Mouse (Mus musculus) liver, embryonic 14.5 days (tissue): Measurements from ENCODE around the gene Cdc37l1. TPM values are rescaled to one million over a fixed set of nuclear protein-coding genes. Genes with fewer than 3 reads are reported as not detected.

ENCODE experiments used
- ATAC-seq: fragments of 200-750 bp; cut with Nextera tagmentation; 2 replicates; pipeline ENCODE4 v1.8.0; 2017; ENCODE audit warnings: moderate number of reproducible peaks, mild to moderate bottlenecking, moderate library complexity; ENCODE audit not compliant: insufficient read depth
- DNase-seq, 3 experiments: peaks; one replicate each; pipeline ENCODE4 v3.0.0-alpha.2; 2012 to 2013; ENCODE audit warnings: low read depth in 3 of 3, low spot score in 3 of 3
- H3K27ac ChIP-seq: fragments of 300-500 bp; sonication (generic); 2 replicates; pipeline ENCODE4 v1.5.1; 2014; ENCODE audit warnings: moderate library complexity, mild to moderate bottlenecking, control low read depth, inconsistent platforms
- H3K27me3 ChIP-seq: fragments of 300-500 bp; sonication (generic); 2 replicates; pipeline ENCODE4 v1.6.1; 2014; ENCODE audit warnings: mild to moderate bottlenecking, low read length, moderate library complexity; ENCODE audit not compliant: control insufficient read depth, insufficient read depth
- H3K36me3 ChIP-seq: fragments of 300-500 bp; sonication (generic); replicated peaks from 2 replicates; pipeline ENCODE4 v1.6.1; 2014; ENCODE audit warnings: low read depth; ENCODE audit not compliant: control insufficient read depth, insufficient read depth
- H3K4me1 ChIP-seq, 2 experiments: fragments of 200-500 bp in 1 of 2; fragments of 300-500 bp in 1 of 2; sonication (generic) in 1 of 2; replicated peaks; 2 replicates each; pipeline ENCODE4 v1.6.1; 2012 to 2014; ENCODE audit warnings: antibody characterized with exemption in 1 of 2, inconsistent platforms in 1 of 2, low read length in 1 of 2; ENCODE audit not compliant: control insufficient read depth in 2 of 2, insufficient read depth in 2 of 2
- H3K4me2 ChIP-seq: fragments of 300-500 bp; sonication (generic); 2 replicates; pipeline ENCODE4 v1.6.1; 2014; ENCODE audit warnings: low read depth, mild to moderate bottlenecking, control low read depth, moderate library complexity
- H3K4me3 ChIP-seq, 2 experiments: fragments of 200-500 bp in 1 of 2; fragments of 300-500 bp in 1 of 2; sonication (generic) in 1 of 2; 2 replicates each; pipeline ENCODE4 v1.5.1; 2012 to 2014; ENCODE audit warnings: low read depth in 2 of 2, low read length in 2 of 2, mild to moderate bottlenecking in 2 of 2, control low read depth in 1 of 2, inconsistent platforms in 1 of 2, moderate library complexity in 1 of 2; ENCODE audit not compliant: insufficient read depth in 1 of 2
- H3K9ac ChIP-seq: fragments of 300-500 bp; sonication (generic); replicated peaks from 2 replicates; pipeline ENCODE4 v1.6.1; 2014; ENCODE audit warnings: mild to moderate bottlenecking, control low read depth, moderate library complexity
- H3K9me3 ChIP-seq: fragments of 300-500 bp; sonication (generic); 2 replicates; pipeline ENCODE4 v1.6.1; 2016; ENCODE audit warnings: low read length, mixed read lengths; ENCODE audit not compliant: control insufficient read depth
- CTCF ChIP-seq: IDR thresholded peaks from 2 replicates; pipeline ENCODE4 v1.5.1; 2016; ENCODE audit warnings: antibody characterized with exemption, low read depth, control low read depth
- EP300 ChIP-seq: IDR thresholded peaks from 2 replicates; pipeline ENCODE4 v1.6.1; 2016; ENCODE audit warnings: antibody characterized with exemption, low read depth
- WGBS: fragments of 180-500 bp; shearing (Covaris S2); extraction: QIAGEN DNeasy Blood & Tissue Kit; methylation state at CpG from one replicate; pipeline ENCODE4 v1.1.7; 2014; ENCODE audit not compliant: insufficient replicate concordance; 5-methylcytosine and 5-hydroxymethylcytosine counted together
- polyA plus RNA-seq, 2 experiments: library from polyadenylated mRNA; depleted of rRNA in 1 of 2; stranded (reverse) in 1 of 2; unstranded in 1 of 2; fragments of >200 nt; fragmentation: Nextera tagmentation in 1 of 2; extraction: Ambion mirVana in 1 of 2; gene quantifications; 2 replicates each; pipeline versions ENCODE4 v1.2.1 to v1.2.3; 2012 to 2014

The Cdc37l1 gene
- polyA plus RNA-seq, 2 experiments: 8.3 to 8.7 TPM

DNA sequence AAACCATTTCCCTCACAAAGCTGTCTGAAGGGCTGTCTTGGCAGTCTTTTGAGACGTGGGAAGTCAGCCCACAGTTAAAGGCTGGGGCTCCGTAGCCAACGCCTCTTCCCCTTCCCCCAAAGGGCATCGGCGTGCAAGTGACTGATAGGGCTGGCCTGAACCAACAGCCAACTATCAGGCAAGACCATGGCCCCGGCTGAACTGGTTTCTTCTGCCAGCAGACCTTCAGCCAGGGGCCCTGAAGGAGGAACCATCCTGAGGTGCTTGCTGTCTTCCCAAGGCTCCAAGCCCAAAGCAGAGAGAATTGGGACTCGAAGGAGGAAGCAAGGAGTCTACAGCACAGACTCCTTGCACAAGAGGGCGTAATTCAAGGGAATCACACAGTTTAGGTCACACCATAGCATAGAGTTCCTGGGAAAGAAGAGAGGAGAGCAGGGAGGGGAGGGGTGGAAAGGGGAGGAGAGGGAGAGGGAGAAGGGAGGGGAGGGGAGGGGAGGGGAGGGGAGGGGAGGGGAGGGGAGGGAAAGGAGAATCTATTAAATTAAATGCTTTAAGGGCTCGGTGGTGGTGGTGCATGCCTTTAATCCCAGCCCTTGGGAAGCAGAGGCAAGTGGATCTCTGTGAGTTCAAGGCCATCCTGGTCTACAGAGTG lies 74.4 kb downstream of the Cdc37l1 start:
- 5% methylated on average over 9 of the region's 9 CpGs for WGBS
- peak overlapping the region; percentile 85 for H3K9ac ChIP-seq
- no peaks in the 10 kb centered on the region; the same call in 1 of the 2 replicates for H3K36me3 ChIP-seq
- peaks cover 35 to 43% of the 10 kb centered on the region in 2 experiments for H3K4me1 ChIP-seq
- H3K27me3 ChIP-seq: no peaks in the 10 kb centered on the region
- H3K9me3 ChIP-seq: no peaks in the 10 kb centered on the region
- peak; percentile 92 to 93 (median 93) for DNase-seq
- H3K4me3 ChIP-seq: peak overlapping the region; percentile 51 to 53
- peak; percentile 91 for ATAC-seq
- TF ChIP-seq CTCF: 0 out of 2 replicates have a peak, but pooled peaks have one; percentile 4
- peak; percentile 99 for TF ChIP-seq EP300
- peak overlapping the region; percentile 96 for H3K27ac ChIP-seq
- peak overlapping the region; percentile 78 for H3K4me2 ChIP-seq

DNA sequence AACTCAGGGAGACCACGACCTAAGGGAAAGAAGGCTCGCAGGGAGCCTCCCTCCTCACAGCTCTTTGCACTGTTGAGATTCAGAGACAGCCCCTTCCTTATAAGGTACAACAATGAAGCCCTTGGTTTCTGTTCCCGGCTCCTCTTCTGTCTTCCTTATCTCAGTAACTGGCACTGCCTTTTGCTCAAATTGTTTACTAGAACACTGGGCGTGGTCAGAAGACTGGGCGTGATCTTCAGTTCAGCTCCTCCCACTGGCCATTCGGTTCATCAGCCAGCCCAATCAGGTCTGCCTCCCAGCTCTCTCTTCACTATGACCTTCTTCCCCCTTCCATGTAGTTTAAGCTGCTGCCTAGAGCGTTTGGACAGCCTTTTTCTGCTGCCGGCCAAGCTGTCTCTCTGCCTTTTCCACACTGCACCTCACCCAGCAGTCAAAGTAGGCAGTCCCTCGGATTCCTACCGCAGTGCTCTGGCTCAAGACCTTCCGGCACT lies 76.9 kb downstream of the Cdc37l1 start:
- Histone ChIP-seq H3K9me3 (no peaks in the 10 kb centered on the region), H3K4me3 (peak overlapping the region; percentile 79 to 93), H3K27ac (peak overlapping the region; percentile 96), H3K9ac (peak overlapping the region; percentile 93), H3K4me2 (peak overlapping the region; percentile 84), H3K4me1 (peaks cover 36 to 46% of the 10 kb centered on the region in 2 experiments), H3K36me3 (no peaks in the 10 kb centered on the region; the same call in 1 of the 2 replicates), H3K27me3 (no peaks in the 10 kb centered on the region)
- WGBS: 4% methylated on average over 11 of the region's 11 CpGs
- ATAC-seq: peak; percentile 69
- peak; percentile 87 to 96 (median 88) for DNase-seq
- no peak for TF ChIP-seq CTCF
- TF ChIP-seq EP300: peak; percentile 58

DNA sequence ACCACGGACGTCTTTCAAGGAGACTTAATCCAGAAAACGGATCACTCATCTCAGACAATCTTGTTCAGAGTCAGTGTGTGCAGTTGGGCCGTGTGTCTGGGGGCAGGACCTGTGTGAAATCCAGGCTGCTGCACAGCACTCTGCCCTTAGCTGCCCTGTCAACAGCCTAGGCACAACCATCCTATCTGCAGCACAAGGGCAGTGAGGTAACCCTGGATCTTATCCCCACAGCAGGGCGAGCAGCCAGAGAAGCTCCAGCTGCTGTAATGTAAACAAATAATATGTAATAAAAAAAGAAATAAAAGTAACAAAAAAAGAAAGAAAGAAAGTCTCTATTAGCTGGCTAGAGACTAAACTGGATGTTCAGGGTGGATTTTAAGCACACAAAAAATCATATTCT lies 79.0 kb downstream of the Cdc37l1 start:
- peak overlapping the region; percentile 84 for H3K4me2 ChIP-seq
- no peaks in the 10 kb centered on the region for H3K27me3 ChIP-seq
- H3K27ac ChIP-seq: peak overlapping the region; percentile 48
- H3K4me3 ChIP-seq: peak overlapping the region; percentile 23 to 79
- H3K9me3 ChIP-seq: no peaks in the 10 kb centered on the region
- H3K36me3 ChIP-seq: peaks cover 13% of the 10 kb centered on the region; the same call in 1 of the 2 replicates
- DNase-seq (no peak), ATAC-seq (no peak)
- peaks cover 29 to 36% of the 10 kb centered on the region in 2 experiments for H3K4me1 ChIP-seq
- TF ChIP-seq CTCF: no peak
- TF ChIP-seq EP300: no peak
- WGBS: 65% methylated on average over 5 of the region's 5 CpGs
- peak overlapping the region; percentile 93 for H3K9ac ChIP-seq

DNA sequence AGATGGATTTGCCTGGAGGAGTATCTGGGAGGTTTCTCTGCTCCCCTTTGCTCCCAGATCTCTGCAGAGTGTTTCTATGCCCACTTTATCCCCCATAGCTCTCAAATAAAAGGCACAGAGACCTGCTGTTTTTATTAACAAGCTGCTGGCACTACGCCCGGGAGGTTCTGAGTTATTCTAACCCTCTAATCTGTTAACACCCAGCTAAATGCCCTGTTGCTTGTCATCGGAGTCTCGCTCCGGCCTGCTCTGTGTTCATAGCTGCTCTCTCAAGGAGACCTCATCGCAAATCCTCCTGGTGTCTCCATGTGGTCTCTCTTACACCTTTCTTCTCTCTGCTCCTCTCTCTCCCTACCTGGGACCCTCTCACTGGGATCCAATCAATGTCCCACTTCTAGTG lies 84.7 kb downstream of the Cdc37l1 start:
- peaks cover 14% of the 10 kb centered on the region; the same call in 1 of the 2 replicates for H3K36me3 ChIP-seq
- WGBS: 85% methylated on average over 6 of the region's 6 CpGs
- H3K9me3 ChIP-seq: no peaks in the 10 kb centered on the region
- peaks cover 0 to under 1% of the 10 kb centered on the region in 2 experiments; a peak in 2 of 4 replicates for H3K4me1 ChIP-seq
- H3K4me2 ChIP-seq: no peak overlapping the region
- TF ChIP-seq EP300 (no peak), CTCF (no peak)
- no peaks in the 10 kb centered on the region for H3K27me3 ChIP-seq
- no peak overlapping the region for H3K9ac ChIP-seq
- H3K4me3 ChIP-seq: no peak overlapping the region
- DNase-seq: no peak
- no peak for ATAC-seq
- no peak overlapping the region for H3K27ac ChIP-seq

Other genes with a start within 250 kb of the Cdc37l1 start
- gene Slc1a1, start 155.3 kb upstream of the Cdc37l1 start, polyA plus RNA-seq (2012; rRNA removed): 0.04 TPM in 1 of 2 replicates, not detected in the other
- not detected in 2 replicates for gene Slc1a1, start 155.3 kb upstream of the Cdc37l1 start, polyA plus RNA-seq (2014; fragmentation: Nextera tagmentation; extraction: Ambion mirVana)
- 1.3 and 1.5 TPM in 2 replicates for gene Plpp6, start 26.4 kb upstream of the Cdc37l1 start, polyA plus RNA-seq (2012; rRNA removed)
- 2.0 and 3.5 TPM in 2 replicates for gene Plpp6, start 26.4 kb upstream of the Cdc37l1 start, polyA plus RNA-seq (2014; fragmentation: Nextera tagmentation; extraction: Ambion mirVana)
- gene 4430402I18Rik, start 22.6 kb upstream of the Cdc37l1 start, polyA plus RNA-seq (2012; rRNA removed): 1.5 and 2.8 TPM in 2 replicates
- 1.4 and 3.1 TPM in 2 replicates for gene 4430402I18Rik, start 22.6 kb upstream of the Cdc37l1 start, polyA plus RNA-seq (2014; fragmentation: Nextera tagmentation; extraction: Ambion mirVana)
- gene Ak3, start 57.6 kb downstream of the Cdc37l1 start, polyA plus RNA-seq (2012; rRNA removed): 12.0 and 16.3 TPM in 2 replicates
- 41.5 and 44.0 TPM in 2 replicates for gene Ak3, start 57.6 kb downstream of the Cdc37l1 start, polyA plus RNA-seq (2014; fragmentation: Nextera tagmentation; extraction: Ambion mirVana)
- gene Rcl1, start 111.0 kb downstream of the Cdc37l1 start, polyA plus RNA-seq (2012; rRNA removed): 22.3 and 31.4 TPM in 2 replicates
- 52.1 and 54.8 TPM in 2 replicates for gene Rcl1, start 111.0 kb downstream of the Cdc37l1 start, polyA plus RNA-seq (2014; fragmentation: Nextera tagmentation; extraction: Ambion mirVana)